Mouse (Mus musculus) thymus, adult 18-20 months (tissue): ENCODE data around the gene Hoxd1.

Experiments used
- DNase-seq, 2 experiments: peaks; one replicate each; pipeline ENCODE4 v3.0.0; 2022; ENCODE audit warnings: mixed read lengths in 2 of 2

Gene Hoxd1

GRCm38 (mm10) chr2:74733317-74733661, 29.5 kb upstream of the Hoxd1 start:
- no peak for DNase-seq

- DNase-seq: no peak
Observed at GRCm38 (mm10) chr2:74733765-74734164, 29.0 kb upstream of the Hoxd1 start.

- DNase-seq: no peak
Observed at GRCm38 (mm10) chr2:74734451-74734850, 28.3 kb upstream of the Hoxd1 start.

GRCm38 (mm10) chr2:74734996-74735811, 27.6 kb upstream of the Hoxd1 start:
- no peak for DNase-seq

GRCm38 (mm10) chr2:74735851-74736687, 26.7 kb upstream of the Hoxd1 start:
- DNase-seq: no peak

- no peak for DNase-seq
Observed at GRCm38 (mm10) chr2:74736688-74737577, 25.8 kb upstream of the Hoxd1 start.

GRCm38 (mm10) chr2:74737578-74738070, 25.2 kb upstream of the Hoxd1 start:
- no peak for DNase-seq

- DNase-seq: no peak
Observed at GRCm38 (mm10) chr2:74738623-74739475, 23.9 kb upstream of the Hoxd1 start.

GRCm38 (mm10) chr2:74739476-74739800, 23.3 kb upstream of the Hoxd1 start:
- no peak for DNase-seq

GRCm38 (mm10) chr2:74739869-74740268, 22.9 kb upstream of the Hoxd1 start:
- no peak for DNase-seq

GRCm38 (mm10) chr2:74740311-74741091, 22.3 kb upstream of the Hoxd1 start:
- no peak for DNase-seq

GRCm38 (mm10) chr2:74741252-74741978, 21.4 kb upstream of the Hoxd1 start:
- DNase-seq: no peak

GRCm38 (mm10) chr2:74741979-74742277, 20.9 kb upstream of the Hoxd1 start:
- DNase-seq: no peak

GRCm38 (mm10) chr2:74745540-74746297, 17.1 kb upstream of the Hoxd1 start:
- no peak for DNase-seq

- DNase-seq: no peak
Observed at GRCm38 (mm10) chr2:74746298-74746921, 16.4 kb upstream of the Hoxd1 start.

- no peak for DNase-seq
Observed at GRCm38 (mm10) chr2:74747006-74747405, 15.8 kb upstream of the Hoxd1 start.

- DNase-seq: no peak
Observed at GRCm38 (mm10) chr2:74747661-74748141, 15.1 kb upstream of the Hoxd1 start.

- no peak for DNase-seq
Observed at GRCm38 (mm10) chr2:74748436-74748995, 14.3 kb upstream of the Hoxd1 start.
